Mouse (Mus musculus): ENCODE results near the gene Sox2.

Gene Sox2

GRCm38 (mm10) chr3:34643536-34644115, 6.6 kb upstream of the Sox2 start:
- DNase-seq: no peak

GRCm38 (mm10) chr3:34646169-34646568, 4.0 kb upstream of the Sox2 start:
- no peak for DNase-seq

- peak; percentile 91 for DNase-seq
These were observed 2.5 kb upstream of the Sox2 start for GRCm38 (mm10) chr3:34647688-34648087.

- no peak for DNase-seq
These were observed 1.9 kb upstream of the Sox2 start for GRCm38 (mm10) chr3:34648105-34648832.

- DNase-seq: no peak
These were observed 1.1 kb upstream of the Sox2 start for GRCm38 (mm10) chr3:34648833-34649719.

- no peak for DNase-seq
These were observed 586 bp downstream of the Sox2 start for GRCm38 (mm10) chr3:34650621-34651361.

- no peak for DNase-seq
These were observed 1.4 kb downstream of the Sox2 start for GRCm38 (mm10) chr3:34651486-34652170.

- DNase-seq: no peak
These were observed 2.4 kb downstream of the Sox2 start for GRCm38 (mm10) chr3:34652616-34653015.

- no peak for DNase-seq
These were observed 3.2 kb downstream of the Sox2 start for GRCm38 (mm10) chr3:34653235-34653976.

GRCm38 (mm10) chr3:34653977-34654500, 3.8 kb downstream of the Sox2 start:
- DNase-seq: no peak

GRCm38 (mm10) chr3:34654781-34655180, 4.6 kb downstream of the Sox2 start:
- DNase-seq: no peak

GRCm38 (mm10) chr3:34655311-34656075, 5.3 kb downstream of the Sox2 start:
- no peak for DNase-seq

GRCm38 (mm10) chr3:34656153-34656552, 5.9 kb downstream of the Sox2 start:
- no peak for DNase-seq

- DNase-seq: no peak
These were observed 6.9 kb downstream of the Sox2 start for GRCm38 (mm10) chr3:34656813-34657700.

GRCm38 (mm10) chr3:34657701-34658090, 7.5 kb downstream of the Sox2 start:
- DNase-seq: no peak

- DNase-seq: no peak
These were observed 8.2 kb downstream of the Sox2 start for GRCm38 (mm10) chr3:34658241-34658965.

- DNase-seq: no peak
These were observed 8.8 kb downstream of the Sox2 start for GRCm38 (mm10) chr3:34658966-34659535.

- DNase-seq: no peak
These were observed 9.7 kb downstream of the Sox2 start for GRCm38 (mm10) chr3:34659861-34660260.

Data from right cerebral cortex, postnatal 14 days (tissue).